29 mouse cellular contexts compared by ENCODE assay signal in genomic region chr3:129622705-129623104, GRCm38 (mm10).
"Had no signal": no experiment of that assay in that cellular context is flagged by ENCODE, and none has a peak within 500 bp of the region (broad histone marks: within the 10 kb centered on the region; RNA-seq: fewer than 3 reads in every experiment).

No protein-coding gene starts in this region.

- ATAC-seq: liver, embryonic 12.5 days; liver, postnatal 0 days; midbrain, embryonic 13.5 days; midbrain, embryonic 15.5 days; midbrain, embryonic 16.5 days had no signal

- H3K4me2 ChIP-seq: limb, embryonic 12.5 days; limb, embryonic 13.5 days; limb, embryonic 15.5 days; liver, embryonic 11.5 days; liver, embryonic 12.5 days; liver, embryonic 13.5 days; liver, embryonic 15.5 days; lung, embryonic 14.5 days; lung, embryonic 15.5 days; midbrain, embryonic 11.5 days; midbrain, embryonic 12.5 days; midbrain, embryonic 13.5 days; midbrain, embryonic 15.5 days had no signal

- H3K4me3 ChIP-seq: left cerebral cortex, adult 2 months; limb, embryonic 10.5 days; limb, embryonic 12.5 days; limb, embryonic 13.5 days; limb, embryonic 15.5 days; liver, embryonic 12.5 days; liver, embryonic 13.5 days; liver, embryonic 15.5 days; lung, embryonic 15.5 days; megakaryocyte, embryonic 14.5 days; midbrain, embryonic 10.5 days; midbrain, embryonic 12.5 days; midbrain, embryonic 13.5 days; midbrain, embryonic 15.5 days; myocyte had no signal

- H3K4me1 ChIP-seq: limb, embryonic 12.5 days; limb, embryonic 13.5 days; midbrain, embryonic 12.5 days; midbrain, embryonic 13.5 days; midbrain, embryonic 15.5 days had no signal

- H3K9ac ChIP-seq: limb, embryonic 12.5 days; limb, embryonic 13.5 days; limb, embryonic 15.5 days; liver, embryonic 12.5 days; liver, embryonic 13.5 days; liver, embryonic 14.5 days; liver, embryonic 15.5 days; liver, postnatal 0 days; lung, embryonic 14.5 days; lung, embryonic 15.5 days; midbrain, embryonic 12.5 days; midbrain, embryonic 13.5 days; midbrain, embryonic 15.5 days had no signal

- H3K9me3 ChIP-seq: limb, embryonic 10.5 days; limb, embryonic 12.5 days; limb, embryonic 13.5 days; limb, embryonic 15.5 days; liver, embryonic 12.5 days; liver, embryonic 13.5 days; liver, embryonic 15.5 days; lung, embryonic 15.5 days; megakaryocyte, embryonic 14.5 days; midbrain, embryonic 10.5 days; midbrain, embryonic 12.5 days; midbrain, embryonic 13.5 days; midbrain, embryonic 15.5 days had no signal

- H3K27ac ChIP-seq: left cerebral cortex, adult 2 months; limb, embryonic 10.5 days; limb, embryonic 12.5 days; limb, embryonic 13.5 days; limb, embryonic 15.5 days; liver, embryonic 12.5 days; liver, embryonic 13.5 days; liver, embryonic 14.5 days; liver, embryonic 15.5 days; lung, embryonic 15.5 days; macrophage; midbrain, embryonic 10.5 days; midbrain, embryonic 12.5 days; midbrain, embryonic 13.5 days; midbrain, embryonic 15.5 days had no signal

- H3K27me3 ChIP-seq: limb, embryonic 12.5 days; limb, embryonic 13.5 days; limb, embryonic 15.5 days; liver, embryonic 12.5 days; liver, embryonic 13.5 days; liver, embryonic 15.5 days; megakaryocyte, embryonic 14.5 days; midbrain, embryonic 12.5 days; midbrain, embryonic 13.5 days; midbrain, embryonic 15.5 days had no signal

- DNase-seq: left cerebral cortex, postnatal 4 days; liver, embryonic 13.5 days; lung, adult 18-20 months; lung, adult 2 months; lung, embryonic 14.5 days; lung, postnatal 10 days; lung, postnatal 14 days; lung, postnatal 36 days; lung, postnatal 4 days had no signal

- H3K36me3 ChIP-seq: limb, embryonic 13.5 days; liver, embryonic 15.5 days; lung, embryonic 15.5 days; midbrain, embryonic 15.5 days had no signal
